Mouse (Mus musculus) heart, adult 2 months (tissue): ENCODE measurements around the gene Atg7.

Source experiments
- CTCF ChIP-seq: fragments of 200-600 bp; IDR thresholded peaks from 2 replicates; pipeline ENCODE4 v1.8.1; 2022; ENCODE audit warnings: antibody characterized with exemption, mild to moderate bottlenecking, moderate library complexity
- POLR2A ChIP-seq: fragments of 200-500 bp; IDR thresholded peaks from 2 replicates; pipeline ENCODE4 v1.6.1; 2011; ENCODE audit warnings: mild to moderate bottlenecking, low read depth, low read length, control low read depth; ENCODE audit not compliant: insufficient read depth

- TF ChIP-seq POLR2A (no peak), CTCF (no peak)
These were observed 188.9 kb downstream of the Atg7 start for GRCm38 (mm10) chr6:114831807-114832206.
